Mouse (Mus musculus): ENCODE measurements around the gene Arfgef3. TPM values are rescaled to one million over a fixed set of nuclear protein-coding genes. Genes with fewer than 3 reads are reported as not detected.
A peak's percentile ranks its signal among the peaks of the same experiment; 100 is the strongest.

Gene Arfgef3
- polyA plus RNA-seq, 1 experiment from 2014 or later, result 3.2 TPM

GRCm38 (mm10) chr10:18742086-18742485 lies 1.7 kb downstream of the Arfgef3 start:
- Histone ChIP-seq H3K4me2 (ENCODE audit: low read depth, low read length) (peak overlapping the region; percentile 89), H3K36me3 (ENCODE audit: control insufficient read depth, insufficient read depth, low read length) (no peaks in the 10 kb centered on the region), H3K27ac (ENCODE audit: low read length) (no peak overlapping the region), H3K9ac (ENCODE audit: low read length) (no peak overlapping the region), H3K27me3 (ENCODE audit: control insufficient read depth, insufficient read depth, low read length) (peaks cover 4% of the 10 kb centered on the region), H3K4me3 (replicated peaks; ENCODE audit: low read length) (peak overlapping the region; percentile 60), H3K4me1 (ENCODE audit: control insufficient read depth, insufficient read depth, low read length) (no peaks in the 10 kb centered on the region), H3K9me3 (replicated peaks; ENCODE audit: control insufficient read depth, low read length) (no peaks in the 10 kb centered on the region)
- WGBS, result 72% methylated on average over 6 of the region's 6 CpGs
- ATAC-seq (ENCODE audit: insufficient read depth, low FRiP score), result no peak

GRCm38 (mm10) chr10:18741024-18741423 lies 2.7 kb downstream of the Arfgef3 start:
- Histone ChIP-seq H3K27me3 (ENCODE audit: control insufficient read depth, insufficient read depth, low read length) (peaks cover 4% of the 10 kb centered on the region), H3K9ac (ENCODE audit: low read length) (no peak overlapping the region), H3K9me3 (replicated peaks; ENCODE audit: control insufficient read depth, low read length) (no peaks in the 10 kb centered on the region), H3K27ac (ENCODE audit: low read length) (no peak overlapping the region), H3K4me3 (replicated peaks; ENCODE audit: low read length) (no peak overlapping the region), H3K36me3 (ENCODE audit: control insufficient read depth, insufficient read depth, low read length) (no peaks in the 10 kb centered on the region), H3K4me1 (ENCODE audit: control insufficient read depth, insufficient read depth, low read length) (no peaks in the 10 kb centered on the region), H3K4me2 (ENCODE audit: low read depth, low read length) (no peak overlapping the region)
- ATAC-seq (ENCODE audit: insufficient read depth, low FRiP score), result no peak
- WGBS, result 89% methylated on average over 8 of the region's 8 CpGs

DNA sequence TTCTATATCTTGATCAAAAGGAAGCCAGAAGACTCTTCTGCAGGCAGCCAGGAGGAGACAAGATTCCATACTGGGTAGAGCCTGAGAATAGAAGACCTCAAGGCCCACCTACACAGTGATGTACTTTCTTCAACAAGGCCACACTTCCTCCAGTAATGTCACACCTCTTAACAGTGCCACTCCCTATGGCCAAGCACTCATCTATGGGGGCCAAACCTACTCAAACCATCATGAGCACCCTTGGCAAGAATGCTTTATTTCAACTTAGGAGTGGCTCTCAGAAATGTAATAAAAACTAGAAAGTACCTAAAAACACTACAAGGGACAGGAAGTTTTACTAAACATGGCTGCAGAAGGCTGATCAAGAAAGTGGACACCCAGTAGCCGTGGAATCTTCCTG lies 15.2 kb downstream of the Arfgef3 start:
- no peaks in the 10 kb centered on the region for H3K9me3 ChIP-seq (replicated peaks; ENCODE audit: control insufficient read depth, low read length)
- WGBS, result 86% methylated on average over 1 of the region's 1 CpGs
- no peaks in the 10 kb centered on the region for H3K4me1 ChIP-seq (ENCODE audit: control insufficient read depth, insufficient read depth, low read length)
- no peaks in the 10 kb centered on the region for H3K27me3 ChIP-seq (ENCODE audit: control insufficient read depth, insufficient read depth, low read length)
- ATAC-seq (ENCODE audit: insufficient read depth, low FRiP score), result no peak
- H3K4me2 ChIP-seq (ENCODE audit: low read depth, low read length), result no peak overlapping the region
- H3K27ac ChIP-seq (ENCODE audit: low read length), result no peak overlapping the region
- no peaks in the 10 kb centered on the region for H3K36me3 ChIP-seq (ENCODE audit: control insufficient read depth, insufficient read depth, low read length)
- no peak overlapping the region for H3K9ac ChIP-seq (ENCODE audit: low read length)
- no peak overlapping the region for H3K4me3 ChIP-seq (replicated peaks; ENCODE audit: low read length)

- 91% methylated on average over 4 of the region's 4 CpGs for WGBS
- H3K9me3 ChIP-seq (replicated peaks; ENCODE audit: control insufficient read depth, low read length), result no peaks in the 10 kb centered on the region
- no peak for ATAC-seq (ENCODE audit: insufficient read depth, low FRiP score)
- no peak overlapping the region for H3K27ac ChIP-seq (ENCODE audit: low read length)
- no peaks in the 10 kb centered on the region for H3K36me3 ChIP-seq (ENCODE audit: control insufficient read depth, insufficient read depth, low read length)
- H3K27me3 ChIP-seq (ENCODE audit: control insufficient read depth, insufficient read depth, low read length), result no peaks in the 10 kb centered on the region
- H3K4me2 ChIP-seq (ENCODE audit: low read depth, low read length), result no peak overlapping the region
- H3K9ac ChIP-seq (ENCODE audit: low read length), result no peak overlapping the region
- no peaks in the 10 kb centered on the region for H3K4me1 ChIP-seq (ENCODE audit: control insufficient read depth, insufficient read depth, low read length)
- H3K4me3 ChIP-seq (replicated peaks; ENCODE audit: low read length), result no peak overlapping the region
Observed at GRCm38 (mm10) chr10:18711436-18711835, 32.3 kb downstream of the Arfgef3 start.

DNA sequence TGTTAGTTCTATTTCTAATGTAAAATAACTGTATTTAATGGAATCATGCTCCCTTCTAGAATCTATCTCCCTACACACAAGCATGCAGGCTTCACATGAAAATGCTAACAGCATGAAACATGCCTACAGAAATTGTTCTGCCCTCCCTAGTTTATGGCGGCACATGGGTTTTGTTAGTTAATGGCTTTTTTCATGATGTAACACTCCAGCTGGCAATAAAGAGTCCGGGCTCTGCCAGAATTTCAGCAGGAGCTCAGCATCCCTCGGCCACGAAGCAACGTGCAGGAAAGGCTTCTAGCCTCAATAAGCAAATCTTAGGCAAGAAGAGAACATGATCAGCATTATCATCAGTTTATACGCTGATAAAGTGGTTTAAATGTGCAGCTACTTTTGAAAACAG lies 32.8 kb downstream of the Arfgef3 start:
- H3K27ac ChIP-seq (ENCODE audit: low read length), result no peak overlapping the region

DNA sequence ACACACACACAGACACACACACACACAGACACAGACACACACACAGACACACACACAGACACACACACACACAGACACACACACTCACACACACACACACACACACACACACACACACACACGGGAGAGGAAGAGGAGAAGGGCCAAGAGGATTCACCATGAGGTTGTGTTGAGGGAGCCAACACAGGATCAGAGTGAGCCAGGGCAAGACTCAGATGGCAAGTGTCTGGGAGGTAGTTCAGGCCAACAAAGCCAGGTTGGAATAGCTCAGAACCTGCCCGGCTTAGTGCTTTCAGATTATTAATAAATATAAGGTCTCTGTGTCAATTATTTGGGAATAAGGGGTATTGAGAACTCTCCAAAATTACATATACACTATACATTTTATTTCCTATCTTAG lies 33.9 kb downstream of the Arfgef3 start:
- H3K4me3 ChIP-seq (replicated peaks; ENCODE audit: low read length), result no peak overlapping the region
- H3K36me3 ChIP-seq (ENCODE audit: control insufficient read depth, insufficient read depth, low read length), result no peaks in the 10 kb centered on the region
- H3K9ac ChIP-seq (ENCODE audit: low read length), result no peak overlapping the region
- WGBS, result 87% methylated on average over 2 of the region's 2 CpGs
- no peaks in the 10 kb centered on the region for H3K27me3 ChIP-seq (ENCODE audit: control insufficient read depth, insufficient read depth, low read length)
- H3K27ac ChIP-seq (ENCODE audit: low read length), result no peak overlapping the region
- no peaks in the 10 kb centered on the region for H3K4me1 ChIP-seq (ENCODE audit: control insufficient read depth, insufficient read depth, low read length)
- ATAC-seq (ENCODE audit: insufficient read depth, low FRiP score), result no peak
- H3K4me2 ChIP-seq (ENCODE audit: low read depth, low read length), result no peak overlapping the region
- H3K9me3 ChIP-seq (replicated peaks; ENCODE audit: control insufficient read depth, low read length), result no peaks in the 10 kb centered on the region

More for the DNA sequence above, 32.8 kb downstream of the Arfgef3 start:
- WGBS, result 69% methylated on average over 6 of the region's 6 CpGs
- no peak overlapping the region for H3K4me2 ChIP-seq (ENCODE audit: low read depth, low read length)
- H3K36me3 ChIP-seq (ENCODE audit: control insufficient read depth, insufficient read depth, low read length), result no peaks in the 10 kb centered on the region
- no peaks in the 10 kb centered on the region for H3K9me3 ChIP-seq (replicated peaks; ENCODE audit: control insufficient read depth, low read length)
- no peak for ATAC-seq (ENCODE audit: insufficient read depth, low FRiP score)
- H3K4me1 ChIP-seq (ENCODE audit: control insufficient read depth, insufficient read depth, low read length), result no peaks in the 10 kb centered on the region
- no peaks in the 10 kb centered on the region for H3K27me3 ChIP-seq (ENCODE audit: control insufficient read depth, insufficient read depth, low read length)
- H3K4me3 ChIP-seq (replicated peaks; ENCODE audit: low read length), result no peak overlapping the region
- H3K9ac ChIP-seq (ENCODE audit: low read length), result no peak overlapping the region

GRCm38 (mm10) chr10:18708641-18709040 lies 35.1 kb downstream of the Arfgef3 start:
- 84% methylated on average over 1 of the region's 1 CpGs for WGBS

DNA sequence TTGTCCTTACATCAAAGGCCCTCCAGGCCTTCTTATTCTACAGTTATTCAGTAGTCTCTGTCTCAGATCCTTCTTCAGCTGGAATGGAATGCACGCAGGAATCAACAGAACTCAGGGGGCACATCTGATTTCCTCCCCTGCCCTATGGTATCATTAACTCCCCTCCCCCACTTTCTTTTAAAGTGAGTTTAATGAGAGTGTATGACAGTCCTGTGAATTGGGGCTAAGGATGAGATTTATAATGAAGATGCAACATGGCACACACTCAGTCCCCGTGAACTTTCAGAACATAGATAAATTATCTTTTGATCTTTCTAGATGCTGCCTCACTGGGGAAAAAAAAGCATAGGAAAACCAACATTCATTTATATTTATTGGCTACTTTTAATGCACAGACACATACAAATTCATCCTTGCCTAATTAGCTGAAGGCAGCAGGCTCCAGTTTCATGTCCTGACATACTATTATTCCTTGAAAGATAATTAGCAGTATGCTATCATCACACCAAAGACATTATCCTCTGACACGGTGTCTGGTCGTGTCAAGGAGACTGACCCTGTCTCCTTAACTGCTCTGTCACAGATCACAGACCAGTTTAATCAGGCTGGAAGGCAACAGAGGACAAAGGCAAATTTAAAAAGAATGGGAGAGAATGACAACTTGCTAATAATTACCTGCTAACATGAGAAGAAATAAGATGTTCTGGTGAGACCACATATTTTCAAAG lies 39.2 kb downstream of the Arfgef3 start:
- Histone ChIP-seq H3K9ac (ENCODE audit: low read length) (no peak overlapping the region), H3K27me3 (ENCODE audit: control insufficient read depth, insufficient read depth, low read length) (no peaks in the 10 kb centered on the region), H3K4me2 (ENCODE audit: low read depth, low read length) (no peak overlapping the region), H3K36me3 (ENCODE audit: control insufficient read depth, insufficient read depth, low read length) (no peaks in the 10 kb centered on the region), H3K27ac (ENCODE audit: low read length) (no peak overlapping the region), H3K9me3 (replicated peaks; ENCODE audit: control insufficient read depth, low read length) (no peaks in the 10 kb centered on the region), H3K4me3 (replicated peaks; ENCODE audit: low read length) (no peak overlapping the region), H3K4me1 (ENCODE audit: control insufficient read depth, insufficient read depth, low read length) (no peaks in the 10 kb centered on the region)
- WGBS, result 74% methylated on average over 4 of the region's 4 CpGs
- no peak for ATAC-seq (ENCODE audit: insufficient read depth, low FRiP score)

More at GRCm38 (mm10) chr10:18708641-18709040, 35.1 kb downstream of the Arfgef3 start:
- Histone ChIP-seq H3K9me3 (replicated peaks; ENCODE audit: control insufficient read depth, low read length) (no peaks in the 10 kb centered on the region), H3K4me2 (ENCODE audit: low read depth, low read length) (no peak overlapping the region), H3K9ac (ENCODE audit: low read length) (no peak overlapping the region), H3K27ac (ENCODE audit: low read length) (no peak overlapping the region), H3K36me3 (ENCODE audit: control insufficient read depth, insufficient read depth, low read length) (no peaks in the 10 kb centered on the region), H3K4me3 (replicated peaks; ENCODE audit: low read length) (no peak overlapping the region), H3K27me3 (ENCODE audit: control insufficient read depth, insufficient read depth, low read length) (no peaks in the 10 kb centered on the region), H3K4me1 (ENCODE audit: control insufficient read depth, insufficient read depth, low read length) (no peaks in the 10 kb centered on the region)
- ATAC-seq (ENCODE audit: insufficient read depth, low FRiP score), result no peak

GRCm38 (mm10) chr10:18701517-18701916 lies 42.2 kb downstream of the Arfgef3 start:
- H3K9ac ChIP-seq (ENCODE audit: low read length), result no peak overlapping the region
- no peaks in the 10 kb centered on the region for H3K4me1 ChIP-seq (ENCODE audit: control insufficient read depth, insufficient read depth, low read length)
- H3K27me3 ChIP-seq (ENCODE audit: control insufficient read depth, insufficient read depth, low read length), result no peaks in the 10 kb centered on the region
- H3K9me3 ChIP-seq (replicated peaks; ENCODE audit: control insufficient read depth, low read length), result no peaks in the 10 kb centered on the region
- no peak for ATAC-seq (ENCODE audit: insufficient read depth, low FRiP score)
- H3K4me3 ChIP-seq (replicated peaks; ENCODE audit: low read length), result no peak overlapping the region
- no peaks in the 10 kb centered on the region for H3K36me3 ChIP-seq (ENCODE audit: control insufficient read depth, insufficient read depth, low read length)
- H3K4me2 ChIP-seq (ENCODE audit: low read depth, low read length), result no peak overlapping the region
- no peak overlapping the region for H3K27ac ChIP-seq (ENCODE audit: low read length)
